Mouse (Mus musculus) liver, embryonic 14.5 days (tissue): Measurements from ENCODE around the gene Cldn6. TPM values are rescaled to one million over a fixed set of nuclear protein-coding genes. Genes with fewer than 3 reads are reported as not detected.

Experiments used
- ATAC-seq: fragments of 200-750 bp; cut with Nextera tagmentation; 2 replicates; pipeline ENCODE4 v1.8.0; 2017; ENCODE audit warnings: moderate number of reproducible peaks, mild to moderate bottlenecking, moderate library complexity; ENCODE audit not compliant: insufficient read depth
- DNase-seq, 3 experiments: peaks; one replicate each; pipeline ENCODE4 v3.0.0-alpha.2; 2012 to 2013; ENCODE audit warnings: low read depth in 3 of 3, low spot score in 3 of 3
- H3K27ac ChIP-seq: fragments of 300-500 bp; sonication (generic); 2 replicates; pipeline ENCODE4 v1.5.1; 2014; ENCODE audit warnings: moderate library complexity, mild to moderate bottlenecking, control low read depth, inconsistent platforms
- H3K27me3 ChIP-seq: fragments of 300-500 bp; sonication (generic); 2 replicates; pipeline ENCODE4 v1.6.1; 2014; ENCODE audit warnings: mild to moderate bottlenecking, low read length, moderate library complexity; ENCODE audit not compliant: control insufficient read depth, insufficient read depth
- H3K36me3 ChIP-seq: fragments of 300-500 bp; sonication (generic); replicated peaks from 2 replicates; pipeline ENCODE4 v1.6.1; 2014; ENCODE audit warnings: low read depth; ENCODE audit not compliant: control insufficient read depth, insufficient read depth
- H3K4me1 ChIP-seq, 2 experiments: fragments of 200-500 bp in 1 of 2; fragments of 300-500 bp in 1 of 2; sonication (generic) in 1 of 2; replicated peaks; 2 replicates each; pipeline ENCODE4 v1.6.1; 2012 to 2014; ENCODE audit warnings: antibody characterized with exemption in 1 of 2, inconsistent platforms in 1 of 2, low read length in 1 of 2; ENCODE audit not compliant: control insufficient read depth in 2 of 2, insufficient read depth in 2 of 2
- H3K4me2 ChIP-seq: fragments of 300-500 bp; sonication (generic); 2 replicates; pipeline ENCODE4 v1.6.1; 2014; ENCODE audit warnings: low read depth, mild to moderate bottlenecking, control low read depth, moderate library complexity
- H3K4me3 ChIP-seq, 2 experiments: fragments of 200-500 bp in 1 of 2; fragments of 300-500 bp in 1 of 2; sonication (generic) in 1 of 2; 2 replicates each; pipeline ENCODE4 v1.5.1; 2012 to 2014; ENCODE audit warnings: low read depth in 2 of 2, low read length in 2 of 2, mild to moderate bottlenecking in 2 of 2, control low read depth in 1 of 2, inconsistent platforms in 1 of 2, moderate library complexity in 1 of 2; ENCODE audit not compliant: insufficient read depth in 1 of 2
- H3K9ac ChIP-seq: fragments of 300-500 bp; sonication (generic); replicated peaks from 2 replicates; pipeline ENCODE4 v1.6.1; 2014; ENCODE audit warnings: mild to moderate bottlenecking, control low read depth, moderate library complexity
- H3K9me3 ChIP-seq: fragments of 300-500 bp; sonication (generic); 2 replicates; pipeline ENCODE4 v1.6.1; 2016; ENCODE audit warnings: low read length, mixed read lengths; ENCODE audit not compliant: control insufficient read depth
- CTCF ChIP-seq: IDR thresholded peaks from 2 replicates; pipeline ENCODE4 v1.5.1; 2016; ENCODE audit warnings: antibody characterized with exemption, low read depth, control low read depth
- EP300 ChIP-seq: IDR thresholded peaks from 2 replicates; pipeline ENCODE4 v1.6.1; 2016; ENCODE audit warnings: antibody characterized with exemption, low read depth
- WGBS: fragments of 180-500 bp; shearing (Covaris S2); extraction: QIAGEN DNeasy Blood & Tissue Kit; methylation state at CpG from one replicate; pipeline ENCODE4 v1.1.7; 2014; ENCODE audit not compliant: insufficient replicate concordance; 5-methylcytosine and 5-hydroxymethylcytosine counted together
- polyA plus RNA-seq, 2 experiments: library from polyadenylated mRNA; depleted of rRNA in 1 of 2; stranded (reverse) in 1 of 2; unstranded in 1 of 2; fragments of >200 nt; fragmentation: Nextera tagmentation in 1 of 2; extraction: Ambion mirVana in 1 of 2; gene quantifications; 2 replicates each; pipeline versions ENCODE4 v1.2.1 to v1.2.3; 2012 to 2014

The Cldn6 gene
- polyA plus RNA-seq, 2 experiments: 0.50 to 0.64 TPM

DNA sequence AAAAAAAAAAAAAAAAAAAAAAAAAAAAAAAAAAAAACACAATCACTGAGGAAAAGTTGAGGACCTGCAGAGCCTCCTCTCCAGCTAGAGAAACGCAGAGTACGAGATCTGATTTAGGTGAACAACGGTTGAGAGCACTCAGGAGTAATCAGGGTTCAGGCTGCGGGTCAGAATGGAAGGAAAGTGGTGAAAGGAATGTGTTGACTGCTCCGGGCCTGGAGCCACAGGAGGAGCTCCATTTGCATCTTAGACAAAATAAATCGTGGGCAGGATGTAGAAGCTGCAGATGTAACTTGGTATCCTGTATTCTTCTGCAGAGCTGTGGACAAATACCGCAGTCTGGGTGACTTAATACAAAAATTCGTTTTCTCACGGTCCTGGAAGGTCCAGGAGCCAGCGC is 33.2 kb upstream of the Cldn6 start:
- WGBS: 41% methylated on average over 10 of the region's 10 CpGs
- peaks cover 21% of the 10 kb centered on the region for H3K27me3 ChIP-seq

GRCm38 (mm10) chr17:23651363-23651762 is 27.7 kb upstream of the Cldn6 start:
- Histone ChIP-seq H3K27ac (no peak overlapping the region), H3K9me3 (no peaks in the 10 kb centered on the region), H3K27me3 (peaks cover under 1% of the 10 kb centered on the region; the same call in 1 of the 2 replicates), H3K9ac (no peak overlapping the region), H3K4me2 (no peak overlapping the region), H3K4me1 (no peaks in the 10 kb centered on the region), H3K4me3 (no peak overlapping the region), H3K36me3 (no peaks in the 10 kb centered on the region)
- DNase-seq (no peak), ATAC-seq (no peak)
- TF ChIP-seq EP300 (no peak), CTCF (no peak)
- WGBS: 49% methylated on average over 6 of the region's 6 CpGs

More for the DNA sequence above, 33.2 kb upstream of the Cldn6 start:
- Histone ChIP-seq H3K4me1 (no peaks in the 10 kb centered on the region), H3K4me2 (no peak overlapping the region), H3K4me3 (no peak overlapping the region), H3K9me3 (no peaks in the 10 kb centered on the region), H3K27ac (no peak overlapping the region), H3K9ac (no peak overlapping the region), H3K36me3 (no peaks in the 10 kb centered on the region)
- no peak for TF ChIP-seq EP300
- no peak for TF ChIP-seq CTCF
- DNase-seq (no peak), ATAC-seq (no peak)

- Histone ChIP-seq H3K36me3 (no peaks in the 10 kb centered on the region), H3K27me3 (no peaks in the 10 kb centered on the region; the same call in 1 of the 2 replicates), H3K4me2 (no peak overlapping the region), H3K27ac (no peak overlapping the region), H3K4me3 (no peak overlapping the region), H3K9me3 (no peaks in the 10 kb centered on the region), H3K4me1 (no peaks in the 10 kb centered on the region), H3K9ac (no peak overlapping the region)
- 22% methylated on average over 1 of the region's 2 CpGs for WGBS
- ATAC-seq (no peak), DNase-seq (no peak)
- no peak for TF ChIP-seq EP300
- TF ChIP-seq CTCF: no peak
Observed at GRCm38 (mm10) chr17:23653324-23653723, 25.7 kb upstream of the Cldn6 start.

DNA sequence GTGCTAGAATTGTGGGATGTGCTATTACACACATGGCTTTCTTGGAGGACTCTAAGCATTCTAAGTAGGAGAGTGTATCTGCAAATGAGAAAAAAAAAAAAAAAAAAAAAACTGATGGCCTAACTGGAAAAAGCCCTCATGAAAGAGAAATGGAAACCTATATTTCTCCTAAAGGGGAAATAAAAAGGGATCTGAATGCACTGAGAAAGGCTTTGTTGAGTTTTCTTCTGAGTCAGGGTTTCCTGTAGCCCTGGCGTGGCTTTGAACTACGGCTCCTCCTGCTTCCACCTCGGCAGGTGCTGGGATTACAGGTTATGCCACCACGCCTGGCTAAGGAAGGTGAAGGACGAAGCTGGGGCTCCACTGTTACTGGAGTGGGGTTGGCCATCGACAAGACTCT is 25.0 kb upstream of the Cldn6 start:
- TF ChIP-seq EP300: no peak
- TF ChIP-seq CTCF: no peak
- Histone ChIP-seq H3K4me1 (no peaks in the 10 kb centered on the region), H3K9me3 (no peaks in the 10 kb centered on the region), H3K27me3 (no peaks in the 10 kb centered on the region; the same call in 1 of the 2 replicates), H3K36me3 (no peaks in the 10 kb centered on the region), H3K27ac (no peak overlapping the region), H3K4me3 (no peak overlapping the region), H3K4me2 (no peak overlapping the region), H3K9ac (no peak overlapping the region)
- ATAC-seq (no peak), DNase-seq (no peak)
- 34% methylated on average over 6 of the region's 6 CpGs for WGBS

- TF ChIP-seq CTCF (no peak), EP300 (no peak)
- H3K4me1 ChIP-seq: no peaks in the 10 kb centered on the region
- 42% methylated on average over 2 of the region's 2 CpGs for WGBS
- ATAC-seq (no peak), DNase-seq (no peak)
- H3K9me3 ChIP-seq: no peaks in the 10 kb centered on the region
- no peak overlapping the region for H3K4me3 ChIP-seq
- no peaks in the 10 kb centered on the region; the same call in 1 of the 2 replicates for H3K27me3 ChIP-seq
- no peak overlapping the region for H3K9ac ChIP-seq
- H3K36me3 ChIP-seq: no peaks in the 10 kb centered on the region
- no peak overlapping the region for H3K4me2 ChIP-seq
- no peak overlapping the region for H3K27ac ChIP-seq
Observed at GRCm38 (mm10) chr17:23654410-23654809, 24.6 kb upstream of the Cldn6 start.
